Mouse (Mus musculus) adrenal gland, postnatal 36 days (tissue): ENCODE data around the gene Fcho2. TPM values are rescaled to one million over a fixed set of nuclear protein-coding genes. Genes with fewer than 3 reads are reported as not detected.

Experiments
- DNase-seq, 2 experiments: peaks; one replicate each; pipeline ENCODE4 v3.0.0; 2021; ENCODE audit warnings: mixed read lengths in 1 of 2
- total RNA-seq, 2 experiments: library from RNA; stranded (reverse); gene quantifications; 2 replicates each; pipeline ENCODE4 v1.2.3; 2021

Fcho2 gene
- total RNA-seq, 2 experiments from 2014 or later, result 47.1 to 51.0 TPM

- DNase-seq, result no peak
These were observed 10.8 kb downstream of the Fcho2 start for GRCm38 (mm10) chr13:98804480-98804879.

GRCm38 (mm10) chr13:98803699-98804098 lies 11.6 kb downstream of the Fcho2 start:
- DNase-seq, result no peak

- no peak for DNase-seq
These were observed 12.3 kb downstream of the Fcho2 start for GRCm38 (mm10) chr13:98802957-98803356.

GRCm38 (mm10) chr13:98795511-98795910 lies 19.7 kb downstream of the Fcho2 start:
- DNase-seq, result no peak

GRCm38 (mm10) chr13:98792864-98793263 lies 22.4 kb downstream of the Fcho2 start:
- no peak for DNase-seq

- no peak for DNase-seq
These were observed 23.6 kb downstream of the Fcho2 start for GRCm38 (mm10) chr13:98791693-98792092.

- no peak for DNase-seq
These were observed 28.1 kb downstream of the Fcho2 start for GRCm38 (mm10) chr13:98786970-98787685.

- DNase-seq, result no peak
These were observed 37.3 kb downstream of the Fcho2 start for GRCm38 (mm10) chr13:98777959-98778358.

- no peak for DNase-seq
These were observed 43.8 kb downstream of the Fcho2 start for GRCm38 (mm10) chr13:98771484-98771883.

- peak; percentile 81 to 87 for DNase-seq
These were observed 46.9 kb downstream of the Fcho2 start for GRCm38 (mm10) chr13:98768329-98768728.

- no peak for DNase-seq
These were observed 53.5 kb downstream of the Fcho2 start for GRCm38 (mm10) chr13:98761771-98762170.

- DNase-seq, result no peak
These were observed 59.4 kb downstream of the Fcho2 start for GRCm38 (mm10) chr13:98755886-98756285.

- DNase-seq, result no peak
These were observed 70.6 kb downstream of the Fcho2 start for GRCm38 (mm10) chr13:98744679-98745078.

GRCm38 (mm10) chr13:98743829-98744228 lies 71.4 kb downstream of the Fcho2 start:
- no peak for DNase-seq

- DNase-seq, result no peak
These were observed 72.0 kb downstream of the Fcho2 start for GRCm38 (mm10) chr13:98743214-98743613.

- no peak for DNase-seq
These were observed 77.0 kb downstream of the Fcho2 start for GRCm38 (mm10) chr13:98738213-98738612.

- no peak for DNase-seq
These were observed 82.0 kb downstream of the Fcho2 start for GRCm38 (mm10) chr13:98733292-98733691.

GRCm38 (mm10) chr13:98729271-98730062 lies 85.8 kb downstream of the Fcho2 start:
- no peak for DNase-seq

GRCm38 (mm10) chr13:98726494-98726893 lies 88.8 kb downstream of the Fcho2 start:
- DNase-seq, result no peak

GRCm38 (mm10) chr13:98723430-98723829 lies 91.8 kb downstream of the Fcho2 start:
- no peak for DNase-seq

GRCm38 (mm10) chr13:98722296-98722695 lies 93.0 kb downstream of the Fcho2 start:
- DNase-seq, result no peak

- no peak for DNase-seq
These were observed 99.1 kb downstream of the Fcho2 start for GRCm38 (mm10) chr13:98716176-98716575.

GRCm38 (mm10) chr13:98715443-98715990 lies 99.7 kb downstream of the Fcho2 start:
- no peak for DNase-seq
